Mouse (Mus musculus): ENCODE measurements around the gene Col28a1. TPM values are rescaled to one million over a fixed set of nuclear protein-coding genes. Genes with fewer than 3 reads are reported as not detected.

Gene Col28a1
- polyA plus RNA-seq, 1 experiment, result 0.01 TPM

DNA sequence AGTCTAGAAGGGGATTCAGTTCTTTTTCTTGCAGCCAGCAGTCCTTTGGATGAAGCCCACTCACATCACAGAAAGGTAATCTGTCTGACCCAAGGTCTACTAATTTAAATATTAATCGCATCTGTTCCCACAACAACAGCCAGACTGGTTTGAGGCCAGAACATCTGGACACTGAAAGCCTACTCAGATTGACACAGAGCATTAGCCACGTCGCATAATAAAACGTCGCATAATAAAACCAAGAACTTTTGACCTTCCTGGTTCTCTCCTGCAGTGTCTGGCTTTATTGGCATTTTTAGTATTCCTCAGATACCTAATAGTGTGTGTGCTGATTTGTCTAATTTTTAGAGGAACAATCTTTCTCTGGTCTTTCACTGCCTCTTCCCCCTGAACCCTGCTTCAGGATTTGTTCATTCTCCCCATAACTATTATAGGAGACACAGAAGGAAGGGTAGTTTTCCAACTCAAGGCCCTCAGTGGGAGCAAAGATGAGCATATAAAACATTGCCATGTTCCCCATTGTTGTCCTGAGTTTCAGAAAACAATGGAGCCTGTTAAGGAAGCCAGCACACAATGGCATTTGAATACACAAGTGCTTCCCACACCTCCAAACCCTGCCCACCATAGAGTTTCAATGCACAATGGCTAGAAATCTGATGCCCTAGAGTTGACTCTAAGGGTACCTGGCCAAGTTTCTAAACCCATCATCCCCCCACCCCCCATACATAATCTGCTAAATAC lies 221.2 kb downstream of the Col28a1 start:
- no peaks in the 10 kb centered on the region for H3K79me3 ChIP-seq (ENCODE audit: low read depth)
- no peaks in the 10 kb centered on the region for H3K27me3 ChIP-seq (ENCODE audit: control insufficient read depth, insufficient read depth, insufficient read length)
- TF ChIP-seq MAX (IDR thresholded peaks at IDR 0.05) (no peak), MYOD1 (IDR thresholded peaks at IDR 0.05; ENCODE audit: control insufficient read depth, insufficient read length, low read depth) (no peak), CEBPB (IDR thresholded peaks at IDR 0.05; ENCODE audit: low read depth) (no peak), USF1 (IDR thresholded peaks at IDR 0.05; ENCODE audit: low read depth) (no peak), MYOG (IDR thresholded peaks at IDR 0.05; ENCODE audit: control insufficient read depth, extremely low read depth, insufficient read length) (no peak), CTCF (IDR thresholded peaks at IDR 0.05; ENCODE audit: control insufficient read depth, insufficient read depth, insufficient read length) (no peak), FOSL1 (IDR thresholded peaks at IDR 0.05; ENCODE audit: insufficient read depth, low read length, poor library complexity, severe bottlenecking) (no peak)
- no peak overlapping the region for H3ac ChIP-seq (ENCODE audit: control insufficient read depth, insufficient read length, low read depth)
- H3K79me2 ChIP-seq (ENCODE audit: control insufficient read depth, insufficient read depth), result no peaks in the 10 kb centered on the region
- H3K36me3 ChIP-seq (ENCODE audit: control insufficient read depth, insufficient read depth), result no peaks in the 10 kb centered on the region
- no peak overlapping the region for H3K4me3 ChIP-seq (ENCODE audit: insufficient read depth, poor library complexity, severe bottlenecking)

DNA sequence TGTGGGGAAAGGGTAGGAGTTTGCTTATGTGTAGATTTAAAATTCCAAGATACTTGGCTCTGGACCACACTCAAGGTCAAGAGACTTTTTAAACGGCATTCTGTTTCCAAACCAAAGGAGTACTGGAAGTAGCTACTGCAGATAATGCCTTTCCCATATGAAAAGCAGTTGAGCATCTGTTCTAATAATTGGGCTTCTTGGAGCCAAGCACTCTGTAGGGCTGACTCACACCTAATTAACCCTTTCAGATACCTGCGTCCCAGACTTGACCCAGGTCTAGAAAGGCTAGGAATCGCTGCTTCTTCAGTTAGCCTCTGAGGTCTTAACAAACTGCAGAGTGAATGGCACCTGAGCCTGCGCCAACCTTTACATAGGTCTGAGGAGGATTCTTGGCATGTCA lies 223.0 kb downstream of the Col28a1 start:
- no peaks in the 10 kb centered on the region for H3K79me2 ChIP-seq (ENCODE audit: control insufficient read depth, insufficient read depth)
- H3ac ChIP-seq (ENCODE audit: control insufficient read depth, insufficient read length, low read depth), result no peak overlapping the region
- TF ChIP-seq MYOD1 (IDR thresholded peaks at IDR 0.05; ENCODE audit: control insufficient read depth, insufficient read length, low read depth) (no peak), MAX (IDR thresholded peaks at IDR 0.05) (no peak), MYOG (IDR thresholded peaks at IDR 0.05; ENCODE audit: control insufficient read depth, extremely low read depth, insufficient read length) (no peak), CEBPB (IDR thresholded peaks at IDR 0.05; ENCODE audit: low read depth) (no peak), CTCF (IDR thresholded peaks at IDR 0.05; ENCODE audit: control insufficient read depth, insufficient read depth, insufficient read length) (no peak)
- H3K27me3 ChIP-seq (ENCODE audit: control insufficient read depth, insufficient read depth, insufficient read length), result no peaks in the 10 kb centered on the region
- H3K36me3 ChIP-seq (ENCODE audit: control insufficient read depth, insufficient read depth), result no peaks in the 10 kb centered on the region
- H3K79me3 ChIP-seq (ENCODE audit: low read depth), result no peaks in the 10 kb centered on the region
- H3K4me3 ChIP-seq (ENCODE audit: insufficient read depth, poor library complexity, severe bottlenecking), result no peak overlapping the region

DNA sequence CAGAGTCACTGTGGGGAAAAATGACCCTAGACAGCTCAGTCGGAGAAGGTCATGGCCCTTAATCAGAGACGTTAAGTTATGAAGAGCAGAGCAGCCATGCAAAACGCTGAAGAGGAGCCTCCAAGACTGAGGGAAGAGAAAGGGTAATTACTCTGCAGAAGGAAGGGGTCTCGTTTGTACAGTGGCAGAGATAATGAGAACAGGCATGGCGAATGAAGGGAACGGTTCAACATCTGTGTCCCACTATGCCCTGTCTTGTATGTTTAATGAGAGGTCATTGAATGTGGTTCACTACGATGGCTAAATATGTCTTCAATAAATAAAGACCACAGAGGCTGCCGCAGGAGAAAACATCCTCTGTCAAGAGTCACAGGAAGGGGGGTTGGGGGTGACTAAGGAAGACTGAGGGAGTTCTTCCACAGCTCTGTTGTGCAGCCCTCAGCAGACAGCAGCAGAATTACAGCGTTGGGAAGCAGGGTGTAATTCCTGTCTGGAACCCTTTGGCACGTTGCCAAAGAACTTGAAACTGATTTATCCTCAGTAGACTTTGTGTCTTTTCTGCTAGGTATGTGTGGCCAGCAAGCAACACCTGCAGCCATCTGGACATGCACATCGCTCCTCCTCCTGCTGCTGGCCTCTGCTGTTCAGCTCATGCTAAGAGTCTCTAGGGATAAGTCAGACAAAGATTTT lies 226.4 kb downstream of the Col28a1 start:
- H3K36me3 ChIP-seq (ENCODE audit: control insufficient read depth, insufficient read depth), result no peaks in the 10 kb centered on the region
- H3K79me3 ChIP-seq (ENCODE audit: low read depth), result no peaks in the 10 kb centered on the region
- no peaks in the 10 kb centered on the region for H3K27me3 ChIP-seq (ENCODE audit: control insufficient read depth, insufficient read depth, insufficient read length)
- H3ac ChIP-seq (ENCODE audit: control insufficient read depth, insufficient read length, low read depth), result no peak overlapping the region
- H3K79me2 ChIP-seq (ENCODE audit: control insufficient read depth, insufficient read depth), result no peaks in the 10 kb centered on the region
- TF ChIP-seq MAX (IDR thresholded peaks at IDR 0.05) (no peak), FOSL1 (IDR thresholded peaks at IDR 0.05; ENCODE audit: insufficient read depth, low read length, poor library complexity, severe bottlenecking) (no peak), MYOD1 (IDR thresholded peaks at IDR 0.05; ENCODE audit: control insufficient read depth, insufficient read length, low read depth) (no peak), MYOG (IDR thresholded peaks at IDR 0.05; ENCODE audit: control insufficient read depth, extremely low read depth, insufficient read length) (no peak), CEBPB (IDR thresholded peaks at IDR 0.05; ENCODE audit: low read depth) (no peak), USF1 (IDR thresholded peaks at IDR 0.05; ENCODE audit: low read depth) (no peak), CTCF (IDR thresholded peaks at IDR 0.05; ENCODE audit: control insufficient read depth, insufficient read depth, insufficient read length) (no peak)
- H3K4me3 ChIP-seq (ENCODE audit: insufficient read depth, poor library complexity, severe bottlenecking), result no peak overlapping the region

DNA sequence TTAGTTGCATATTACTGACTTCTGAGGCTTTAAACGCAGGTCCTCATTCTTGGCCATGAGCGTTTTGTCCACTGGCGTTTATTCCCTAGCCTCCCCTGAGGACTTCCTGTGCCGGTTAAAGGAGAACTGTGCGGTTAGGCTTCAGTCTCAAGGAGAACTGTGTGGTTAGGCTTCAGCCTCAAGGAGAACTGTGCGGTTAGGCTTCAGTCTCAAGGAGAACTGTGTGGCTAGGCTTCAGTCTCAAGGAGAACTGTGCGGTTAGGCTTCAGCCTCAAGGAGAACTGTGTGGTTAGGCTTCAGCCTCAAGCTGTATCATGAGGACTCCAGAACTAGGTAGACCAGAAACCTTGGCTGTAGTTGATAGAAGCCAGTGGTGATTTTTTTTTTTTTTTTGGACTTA lies 229.7 kb downstream of the Col28a1 start:
- Histone ChIP-seq H3K27me3 (ENCODE audit: control insufficient read depth, insufficient read depth, insufficient read length) (no peaks in the 10 kb centered on the region), H3K4me3 (ENCODE audit: insufficient read depth, poor library complexity, severe bottlenecking) (no peak overlapping the region), H3K36me3 (ENCODE audit: control insufficient read depth, insufficient read depth) (no peaks in the 10 kb centered on the region), H3K79me3 (ENCODE audit: low read depth) (no peaks in the 10 kb centered on the region), H3K79me2 (ENCODE audit: control insufficient read depth, insufficient read depth) (no peaks in the 10 kb centered on the region), H3ac (ENCODE audit: control insufficient read depth, insufficient read length, low read depth) (no peak overlapping the region)
- TF ChIP-seq CTCF (IDR thresholded peaks at IDR 0.05; ENCODE audit: control insufficient read depth, insufficient read depth, insufficient read length) (no peak), MYOG (IDR thresholded peaks at IDR 0.05; ENCODE audit: control insufficient read depth, extremely low read depth, insufficient read length) (no peak), USF1 (IDR thresholded peaks at IDR 0.05; ENCODE audit: low read depth) (no peak), MYOD1 (IDR thresholded peaks at IDR 0.05; ENCODE audit: control insufficient read depth, insufficient read length, low read depth) (no peak), CEBPB (IDR thresholded peaks at IDR 0.05; ENCODE audit: low read depth) (no peak)

DNA sequence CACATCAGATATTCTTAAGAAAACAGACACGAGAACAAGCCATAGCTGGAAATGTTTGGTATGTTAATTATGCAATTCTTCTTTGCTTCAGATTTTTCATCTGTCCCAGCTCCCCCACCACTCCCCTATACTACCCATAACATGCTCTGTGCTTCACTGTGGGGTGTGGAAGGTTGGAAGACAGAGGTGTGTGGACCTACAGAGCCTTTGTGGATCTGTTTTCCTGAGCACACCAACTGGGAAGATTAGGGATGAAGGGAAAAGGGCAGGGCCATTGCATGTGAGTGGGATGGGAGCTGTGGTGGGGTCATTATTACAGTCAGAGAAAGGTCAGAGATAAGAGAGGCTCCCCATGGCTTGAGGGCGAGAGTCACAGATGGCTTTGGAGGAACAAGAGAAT lies 240.2 kb downstream of the Col28a1 start:
- no peaks in the 10 kb centered on the region for H3K79me2 ChIP-seq (ENCODE audit: control insufficient read depth, insufficient read depth)

More for the DNA sequence above, 240.2 kb downstream of the Col28a1 start:
- no peaks in the 10 kb centered on the region for H3K36me3 ChIP-seq (ENCODE audit: control insufficient read depth, insufficient read depth)
- peaks cover 10% of the 10 kb centered on the region for H3K27me3 ChIP-seq (ENCODE audit: control insufficient read depth, insufficient read depth, insufficient read length)
- no peak overlapping the region for H3ac ChIP-seq (ENCODE audit: control insufficient read depth, insufficient read length, low read depth)
- no peaks in the 10 kb centered on the region for H3K79me3 ChIP-seq (ENCODE audit: low read depth)
- no peak overlapping the region for H3K4me3 ChIP-seq (ENCODE audit: insufficient read depth, poor library complexity, severe bottlenecking)
- TF ChIP-seq MYOD1 (IDR thresholded peaks at IDR 0.05; ENCODE audit: control insufficient read depth, insufficient read length, low read depth), result no peak
- no peak for TF ChIP-seq MYOG (IDR thresholded peaks at IDR 0.05; ENCODE audit: control insufficient read depth, extremely low read depth, insufficient read length)
- no peak for TF ChIP-seq CTCF (IDR thresholded peaks at IDR 0.05; ENCODE audit: control insufficient read depth, insufficient read depth, insufficient read length)
- TF ChIP-seq FOSL1 (IDR thresholded peaks at IDR 0.05; ENCODE audit: insufficient read depth, low read length, poor library complexity, severe bottlenecking), result no peak
- TF ChIP-seq MAX (IDR thresholded peaks at IDR 0.05), result no peak
- no peak for TF ChIP-seq CEBPB (IDR thresholded peaks at IDR 0.05; ENCODE audit: low read depth)
- TF ChIP-seq USF1 (IDR thresholded peaks at IDR 0.05; ENCODE audit: low read depth), result no peak
